Mouse (Mus musculus) MN1 (cell line): ENCODE measurements around the gene Chst3.
A peak's percentile ranks its signal among the peaks of the same experiment; 100 is the strongest.
"Not testable (repeated sequence)": the region's sequence is repeated elsewhere in the genome, so short reads cannot be mapped to it uniquely, and the experiment has no call there.

ENCODE experiments used
- DNase-seq: peaks from one replicate; pipeline ENCODE4 v3.0.0-alpha.2; 2016; ENCODE audit warnings: low spot score

The Chst3 gene

DNA sequence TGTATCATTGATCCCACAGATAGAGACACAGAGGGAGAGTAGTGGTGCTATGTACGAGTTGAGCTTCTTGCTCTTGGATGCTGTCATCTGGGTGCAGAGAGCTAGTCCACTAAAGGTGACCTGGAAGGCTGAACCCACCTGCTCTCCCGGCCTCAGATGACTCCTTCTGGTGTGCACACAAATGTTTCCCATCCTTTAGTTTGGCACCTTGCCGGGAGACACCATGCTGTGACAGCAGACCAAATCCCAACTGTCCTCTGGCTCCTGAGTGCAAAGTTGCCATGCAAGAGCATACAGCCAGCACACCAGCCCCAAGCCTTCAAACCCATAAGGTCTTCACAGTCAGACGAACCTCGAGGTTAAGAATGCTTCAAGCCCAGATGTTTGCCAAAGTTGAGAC, 22.1 kb downstream of the Chst3 start:
- DNase-seq: no peak

DNA sequence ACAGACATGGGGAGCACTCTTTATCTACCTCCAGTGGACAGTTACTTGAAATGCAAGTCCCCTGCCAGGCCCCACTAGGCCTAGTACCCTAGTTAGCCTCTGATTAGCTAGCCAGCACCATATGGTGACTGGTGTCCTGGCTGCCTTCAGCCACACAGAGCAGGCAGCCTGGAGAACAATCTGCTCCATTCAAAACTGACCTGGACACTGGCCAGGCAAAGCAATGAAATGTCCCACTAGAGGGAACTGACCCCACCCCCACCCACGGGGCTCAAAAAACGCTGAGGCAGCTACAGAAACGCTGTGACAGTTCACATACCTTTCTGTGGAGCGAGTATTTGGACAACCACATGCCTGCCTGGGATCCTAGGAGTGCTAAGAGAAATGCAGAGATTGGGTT, 24.0 kb downstream of the Chst3 start:
- peak; percentile 79 for DNase-seq

GRCm38 (mm10) chr10:60193532-60194423, 25.3 kb downstream of the Chst3 start:
- DNase-seq: peak; percentile 95

DNA sequence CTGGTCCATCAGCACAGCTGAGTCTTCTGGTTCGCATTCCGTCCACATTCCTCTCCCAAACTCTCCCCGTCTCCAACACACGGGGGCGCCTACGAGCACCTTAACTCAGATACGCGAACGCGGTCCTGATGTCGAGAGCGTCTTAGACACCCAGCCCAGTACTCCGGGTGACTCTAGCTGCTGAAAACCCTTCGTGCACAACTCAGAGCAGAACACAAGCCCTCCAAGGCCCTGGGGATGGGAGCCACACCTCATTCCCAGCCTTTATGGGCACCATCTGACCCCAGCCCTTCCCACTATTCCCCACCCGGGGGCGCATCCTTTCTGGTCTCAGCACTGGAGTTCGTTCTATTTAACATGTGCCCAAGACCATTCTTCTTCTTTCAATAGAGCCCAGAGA, 27.3 kb downstream of the Chst3 start:
- peak; percentile 93 for DNase-seq

DNA sequence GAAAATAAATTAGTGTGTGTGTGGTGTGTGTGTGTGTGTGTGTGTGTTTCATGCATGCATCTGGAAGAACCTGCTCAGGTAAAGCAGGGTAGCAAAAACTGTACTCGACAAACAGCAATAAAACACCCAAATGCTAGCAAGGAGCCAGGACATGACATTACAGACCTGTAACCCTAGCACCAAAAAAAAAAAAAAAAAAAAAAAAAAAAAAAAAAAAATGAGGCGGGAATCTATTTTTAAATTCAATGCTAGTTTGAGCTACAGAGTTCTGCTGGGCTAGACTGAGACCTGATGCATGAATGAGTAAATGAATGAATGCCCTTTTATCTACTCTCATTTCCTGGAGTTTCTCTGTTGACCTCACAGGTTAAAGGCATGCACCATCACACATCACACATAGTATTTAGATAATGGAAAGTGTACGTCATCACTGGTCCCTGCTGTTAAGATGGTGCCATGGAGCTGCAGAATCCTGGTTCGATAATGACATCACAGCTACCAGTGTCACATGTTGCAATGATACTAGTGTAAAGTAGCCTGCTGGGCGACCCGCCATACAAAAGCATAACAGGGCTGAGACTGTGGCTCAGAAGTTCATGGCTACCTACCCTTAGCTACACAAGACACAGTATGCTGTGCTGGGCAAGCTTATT, 29.4 kb downstream of the Chst3 start:
- no peak for DNase-seq

- DNase-seq: no peak
Observed at GRCm38 (mm10) chr10:60186191-60186945, 32.7 kb downstream of the Chst3 start.

DNA sequence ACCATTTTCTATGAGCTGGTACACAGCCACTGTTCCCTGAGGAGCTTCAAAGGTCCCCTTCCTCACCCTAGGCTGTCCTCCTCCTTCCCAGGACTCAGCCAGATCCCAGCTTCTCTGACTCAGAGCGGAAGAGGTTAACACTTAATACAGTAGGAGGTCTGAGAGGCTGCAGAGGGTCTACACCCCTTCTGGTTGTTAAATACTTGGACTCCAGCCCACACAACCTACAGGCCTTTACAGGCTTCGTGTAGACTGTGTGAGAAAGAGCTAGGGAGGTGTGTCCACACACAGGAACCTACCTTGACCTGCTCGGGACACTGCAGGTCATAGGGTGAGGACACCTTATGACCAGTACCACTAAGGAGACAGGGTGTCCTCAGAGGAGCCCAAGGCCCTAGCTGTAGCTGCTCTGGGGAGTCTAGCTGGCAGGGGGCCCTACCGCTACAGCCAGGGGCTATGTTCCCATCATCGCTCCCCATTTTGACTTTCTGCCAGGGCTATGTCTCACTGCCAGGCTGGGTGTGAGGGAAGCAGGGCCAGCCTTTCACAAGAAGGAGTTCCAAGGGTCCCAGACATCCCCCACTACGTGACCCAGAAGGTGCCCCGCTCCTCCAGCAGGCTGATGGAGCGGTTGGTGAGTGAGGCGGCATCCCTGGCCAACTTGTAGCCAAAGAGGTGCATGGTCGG, 33.9 kb downstream of the Chst3 start:
- DNase-seq: no peak

- DNase-seq: not testable (repeated sequence)
Observed at GRCm38 (mm10) chr10:60175306-60175705, 43.8 kb downstream of the Chst3 start.

- DNase-seq: no peak
Observed at GRCm38 (mm10) chr10:60174506-60174905, 44.6 kb downstream of the Chst3 start.

- DNase-seq: peak; percentile 41
Observed at GRCm38 (mm10) chr10:60173035-60173434, 46.0 kb downstream of the Chst3 start.

DNA sequence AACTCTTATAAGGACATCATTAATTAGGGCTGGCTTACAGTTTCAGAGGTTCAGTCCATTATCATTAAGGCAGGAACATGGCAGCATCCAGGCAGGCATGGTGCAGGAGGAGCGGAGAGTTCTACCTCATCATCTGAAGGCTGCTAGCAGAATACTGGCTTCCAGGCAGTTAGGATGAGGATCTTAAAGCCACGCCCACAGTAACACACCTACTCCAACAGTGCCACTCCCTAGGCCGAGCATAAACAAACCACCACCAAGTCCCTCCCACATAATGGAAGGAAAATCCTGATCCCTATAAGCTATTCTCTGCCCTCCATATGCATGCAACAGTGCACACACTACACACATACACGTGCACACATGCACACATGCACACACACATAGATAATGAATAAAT, 46.8 kb downstream of the Chst3 start:
- no peak for DNase-seq

DNA sequence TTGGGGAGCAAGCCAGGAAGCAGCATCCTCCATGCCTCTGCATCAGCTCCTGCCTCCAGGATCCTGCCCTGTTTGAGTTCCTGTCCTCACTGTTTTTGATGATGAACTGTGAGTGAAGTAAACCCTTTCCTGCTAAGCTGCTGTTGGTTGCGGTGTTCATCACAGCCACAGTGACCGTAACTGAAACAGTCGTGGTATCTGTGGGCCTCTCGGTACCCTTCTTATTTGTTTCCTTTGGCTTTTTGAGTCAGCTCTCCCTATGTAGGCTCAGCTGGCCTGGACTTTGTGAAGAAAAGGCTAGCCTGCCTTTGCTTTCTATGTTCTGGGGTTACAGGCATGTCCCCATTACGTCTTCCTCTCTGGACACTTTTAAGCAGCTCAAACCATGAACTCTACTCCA, 47.7 kb downstream of the Chst3 start:
- DNase-seq: no peak

GRCm38 (mm10) chr10:60170326-60171089, 48.6 kb downstream of the Chst3 start:
- peak; percentile 50 for DNase-seq

DNA sequence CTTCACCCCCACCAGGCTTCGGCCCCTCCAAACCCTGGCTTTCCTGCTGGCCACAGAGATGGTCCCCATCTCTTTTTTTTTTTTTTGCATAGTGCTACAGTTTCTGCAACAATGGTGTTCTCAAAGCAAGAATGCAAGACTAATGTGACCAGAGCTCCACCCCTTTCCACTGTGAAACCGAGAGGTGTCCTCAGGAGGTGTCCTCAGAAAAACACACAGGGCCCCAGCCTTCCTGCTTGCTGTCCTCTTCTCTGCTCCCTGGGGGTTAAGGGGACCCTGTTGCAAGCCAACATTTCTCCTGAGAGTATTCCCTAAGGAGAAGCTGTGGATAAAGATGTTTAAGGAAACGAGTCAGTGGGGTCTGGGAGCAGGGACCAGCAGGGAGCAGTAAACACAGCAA, 50.1 kb downstream of the Chst3 start:
- no peak for DNase-seq

DNA sequence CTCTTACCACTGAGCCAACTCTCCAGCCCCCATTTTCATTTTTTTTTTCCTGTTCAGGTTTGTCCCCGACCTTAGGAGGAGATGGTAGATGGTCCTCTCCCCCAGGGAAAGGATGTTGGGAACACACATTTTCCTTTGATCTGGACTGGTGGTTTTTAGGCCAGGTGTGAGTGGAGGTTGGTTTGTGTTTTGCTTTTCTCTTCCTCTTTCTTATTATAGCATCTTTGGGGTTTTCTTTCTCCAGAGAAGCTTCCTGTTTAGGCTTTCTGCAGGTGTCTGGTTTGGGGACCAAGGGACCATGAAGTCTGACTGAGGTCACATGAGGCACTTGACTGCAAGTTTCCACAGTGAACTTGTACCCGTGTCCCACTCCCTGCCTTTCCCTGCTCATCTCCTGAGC, 50.8 kb downstream of the Chst3 start:
- no peak for DNase-seq

DNA sequence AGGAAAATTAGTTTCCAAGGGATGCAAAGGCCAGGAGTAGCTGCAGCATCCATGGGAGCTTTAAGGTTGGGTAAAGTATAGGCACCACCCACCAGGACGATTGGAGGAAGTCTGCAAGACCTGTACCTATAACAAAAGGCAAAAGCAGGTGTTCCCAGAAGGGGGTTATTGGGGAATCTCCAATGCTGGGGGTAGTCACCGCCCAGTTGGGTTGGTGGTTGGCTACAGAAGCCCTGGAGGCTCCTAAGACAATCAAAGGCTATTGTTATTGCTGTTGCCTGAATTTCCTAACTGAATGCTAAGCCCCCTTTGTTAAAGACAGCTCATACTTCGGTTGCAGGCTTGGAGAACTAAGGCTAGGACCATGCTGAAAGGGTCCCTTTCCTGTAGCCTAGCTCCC, 53.0 kb downstream of the Chst3 start:
- DNase-seq: no peak

- no peak for DNase-seq
Observed at GRCm38 (mm10) chr10:60164869-60165268, 54.2 kb downstream of the Chst3 start.

GRCm38 (mm10) chr10:60162973-60163255, 56.1 kb downstream of the Chst3 start:
- no peak for DNase-seq

GRCm38 (mm10) chr10:60162184-60162972, 56.7 kb downstream of the Chst3 start:
- DNase-seq: not testable (repeated sequence)

- DNase-seq: not testable (repeated sequence)
Observed at GRCm38 (mm10) chr10:60161397-60161796, 57.7 kb downstream of the Chst3 start.

- DNase-seq: no peak
Observed at GRCm38 (mm10) chr10:60158144-60158543, 60.9 kb downstream of the Chst3 start.
